Mouse (Mus musculus) C3H10T1/2 (cell line): ENCODE data around the gene Greb1. TPM values are rescaled to one million over a fixed set of nuclear protein-coding genes. Genes with fewer than 3 reads are reported as not detected.

Experiments used
- polyA plus RNA-seq, 2 experiments: library from polyadenylated mRNA; unstranded; fragments of >200 nt; fragmentation: generic; extraction: Trizol; gene quantifications; one replicate each; pipeline ENCODE4 v1.2.1; 2012; ENCODE audit warnings: missing spikeins in 2 of 2

Greb1 gene
- under 1 TPM; under 0.01 to 0.04 TPM for polyA plus RNA-seq

GRCm38 (mm10) chr12:16800259-16800958, at the start of gene Greb1:
Gene Greb1 (minus strand): TSS chr12:16800886.

GRCm38 (mm10) chr12:16810525-16811431, 10.1 kb upstream of the Greb1 start, which contains the start of gene E2f6:
Gene E2f6 (plus strand): TSS chr12:16810963.

DNA sequence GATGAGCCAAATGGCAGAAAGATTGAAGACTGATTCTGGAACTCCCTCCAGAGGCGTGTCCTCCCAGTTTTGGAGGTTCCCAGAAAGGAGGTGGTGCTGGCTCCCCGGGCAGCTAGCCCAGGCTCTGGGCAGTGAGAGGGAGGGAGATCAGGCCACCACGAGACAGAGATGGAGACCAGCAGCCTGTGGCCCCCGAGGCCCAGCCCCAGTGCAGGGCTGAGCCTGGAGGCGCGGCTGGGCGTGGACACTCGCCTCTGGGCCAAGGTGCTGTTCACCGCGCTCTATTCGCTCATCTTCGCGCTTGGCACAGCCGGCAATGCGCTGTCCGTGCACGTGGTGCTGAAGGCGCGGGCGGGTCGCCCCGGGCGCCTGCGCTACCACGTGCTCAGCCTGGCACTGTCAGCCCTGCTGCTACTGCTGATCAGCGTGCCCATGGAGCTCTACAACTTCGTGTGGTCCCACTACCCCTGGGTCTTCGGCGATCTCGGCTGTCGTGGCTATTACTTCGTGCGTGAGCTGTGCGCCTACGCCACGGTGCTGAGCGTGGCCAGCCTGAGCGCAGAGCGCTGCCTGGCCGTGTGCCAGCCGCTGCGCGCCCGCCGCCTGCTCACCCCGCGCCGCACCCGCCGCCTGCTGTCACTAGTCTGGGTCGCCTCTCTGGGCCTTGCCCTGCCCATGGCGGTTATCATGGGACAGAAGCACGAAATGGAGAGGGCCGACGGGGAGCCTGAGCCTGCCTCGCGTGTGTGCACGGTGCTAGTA, 147.2 kb downstream of the Greb1 start, which contains the start of gene Ntsr2:
Gene Ntsr2, plus strand, starts transcription at position 51 of the 762 bp plus-strand sequence.

Other genes starting within 250 kb of the Greb1 start
- gene Lpin1, start 189.9 kb downstream of the Greb1 start, polyA plus RNA-seq, result 1 to 10 TPM in 1 of 2 experiments, under 1 TPM in 1; 0.50 to 4.5 TPM
- not detected for gene Ntsr2, start 147.5 kb downstream of the Greb1 start, polyA plus RNA-seq
- gene E2f6, start 10.1 kb upstream of the Greb1 start, polyA plus RNA-seq, result 1 to 10 TPM; 2.2 to 9.0 TPM
- gene Rock2, start 94.0 kb upstream of the Greb1 start, polyA plus RNA-seq, result 1 to 10 TPM in 1 of 2 experiments, under 1 TPM in 1; 0.61 to 4.4 TPM
- 10 to 100 TPM in 1 of 2 experiments, 1 to 10 TPM in 1; 3.2 to 15.2 TPM for gene Pqlc3, start 199.5 kb upstream of the Greb1 start, polyA plus RNA-seq
- under 1 TPM; 0.01 to 0.02 TPM for gene 2410004P03Rik, start 210.8 kb upstream of the Greb1 start, polyA plus RNA-seq